Mouse (Mus musculus) stomach, embryonic 15.5 days (tissue): ENCODE results near the gene Gstm3. TPM values are rescaled to one million over a fixed set of nuclear protein-coding genes. Genes with fewer than 3 reads are reported as not detected.
"Not testable (repeated sequence)": the region's sequence is repeated elsewhere in the genome, so short reads cannot be mapped to it uniquely, and the experiment has no call there.

ENCODE experiments used
- ATAC-seq: fragments of 200-750 bp; cut with Nextera tagmentation; 2 replicates; pipeline ENCODE4 v1.8.0; 2017; ENCODE audit warnings: low read depth, moderate number of reproducible peaks, moderate TSS enrichment; ENCODE audit not compliant: insufficient read depth, low FRiP score
- H3K27ac ChIP-seq: fragments of 300-500 bp; sonication (generic); 2 replicates; pipeline ENCODE4 v1.5.1; 2015; ENCODE audit warnings: mild to moderate bottlenecking, inconsistent platforms
- H3K27me3 ChIP-seq: fragments of 300-500 bp; sonication (generic); replicated peaks from 2 replicates; pipeline ENCODE4 v1.6.1; 2015; ENCODE audit warnings: inconsistent platforms
- H3K36me3 ChIP-seq: fragments of 300-500 bp; sonication (generic); 2 replicates; pipeline ENCODE4 v1.6.1; 2015; ENCODE audit warnings: inconsistent platforms
- H3K4me1 ChIP-seq: fragments of 300-500 bp; sonication (generic); 2 replicates; pipeline ENCODE4 v1.6.1; 2015; ENCODE audit warnings: inconsistent platforms
- H3K4me2 ChIP-seq: fragments of 300-500 bp; sonication (generic); 2 replicates; pipeline ENCODE4 v1.6.1; 2015; ENCODE audit warnings: mild to moderate bottlenecking, inconsistent platforms
- H3K4me3 ChIP-seq: fragments of 300-500 bp; sonication (generic); replicated peaks from 2 replicates; pipeline ENCODE4 v1.5.1; 2015; ENCODE audit warnings: inconsistent platforms
- H3K9ac ChIP-seq: fragments of 300-500 bp; sonication (generic); 2 replicates; pipeline ENCODE4 v1.6.1; 2015; ENCODE audit warnings: inconsistent platforms
- H3K9me3 ChIP-seq: fragments of 300-500 bp; sonication (generic); 2 replicates; pipeline ENCODE4 v1.6.1; 2016; ENCODE audit warnings: inconsistent platforms
- WGBS: fragments of 180-500 bp; shearing (Covaris S2); methylation state at CpG from one replicate; pipeline ENCODE4 v1.1.7; 2015; 5-methylcytosine and 5-hydroxymethylcytosine counted together
- polyA plus RNA-seq: library from polyadenylated mRNA; unstranded; fragments of >200 nt; fragmentation: Nextera tagmentation; extraction: Ambion mirVana; gene quantifications from 2 replicates; pipeline ENCODE4 v1.2.1, GENCODE M21; 2015

Gene Gstm3
- polyA plus RNA-seq, 1 experiment from 2014 or later: 70.3 TPM

GRCm38 (mm10) chr3:107966631-107967030 is 2.5 kb downstream of the Gstm3 start:
- H3K27me3 ChIP-seq: no peaks in the 10 kb centered on the region
- no peak overlapping the region for H3K4me2 ChIP-seq
- H3K9me3 ChIP-seq: no peaks in the 10 kb centered on the region
- H3K4me1 ChIP-seq: 0 out of 2 replicates have a peak, but pooled peaks cover 7% of the 10 kb centered on the region
- H3K4me3 ChIP-seq: no peak overlapping the region
- H3K27ac ChIP-seq: no peak overlapping the region
- no peak overlapping the region for H3K9ac ChIP-seq
- WGBS: 92% methylated on average over 5 of the region's 5 CpGs
- ATAC-seq: no peak
- H3K36me3 ChIP-seq: no peaks in the 10 kb centered on the region

DNA sequence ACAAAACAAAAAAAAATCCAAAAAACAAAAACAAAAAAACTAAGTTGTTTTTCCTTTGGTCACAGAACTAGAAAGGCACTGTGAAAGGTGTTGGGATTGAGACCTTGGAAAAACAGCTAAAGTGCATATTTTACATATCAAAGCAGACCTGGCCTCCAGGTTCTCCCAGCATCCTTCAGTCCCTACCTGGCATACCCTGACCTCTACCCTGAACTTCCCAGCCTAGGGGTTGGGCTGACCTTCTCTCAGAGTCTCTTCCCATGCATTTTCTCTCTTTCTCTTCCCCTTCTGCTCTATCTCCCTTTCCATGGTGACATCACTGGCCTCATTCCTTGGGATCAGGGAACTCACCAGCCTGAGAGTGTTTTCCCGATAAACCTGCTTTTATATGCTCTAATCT is 3.5 kb downstream of the Gstm3 start:
- no peak for ATAC-seq
- Histone ChIP-seq H3K36me3 (no peaks in the 10 kb centered on the region), H3K9me3 (no peaks in the 10 kb centered on the region), H3K4me1 (0 out of 2 replicates have a peak, but pooled peaks cover 7% of the 10 kb centered on the region), H3K4me2 (no peak overlapping the region), H3K27me3 (no peaks in the 10 kb centered on the region), H3K4me3 (no peak overlapping the region), H3K27ac (peak overlapping the region; percentile 31; the same call in 1 of the 2 replicates), H3K9ac (no peak overlapping the region)
- WGBS: 57% methylated on average over 1 of the region's 1 CpGs

DNA sequence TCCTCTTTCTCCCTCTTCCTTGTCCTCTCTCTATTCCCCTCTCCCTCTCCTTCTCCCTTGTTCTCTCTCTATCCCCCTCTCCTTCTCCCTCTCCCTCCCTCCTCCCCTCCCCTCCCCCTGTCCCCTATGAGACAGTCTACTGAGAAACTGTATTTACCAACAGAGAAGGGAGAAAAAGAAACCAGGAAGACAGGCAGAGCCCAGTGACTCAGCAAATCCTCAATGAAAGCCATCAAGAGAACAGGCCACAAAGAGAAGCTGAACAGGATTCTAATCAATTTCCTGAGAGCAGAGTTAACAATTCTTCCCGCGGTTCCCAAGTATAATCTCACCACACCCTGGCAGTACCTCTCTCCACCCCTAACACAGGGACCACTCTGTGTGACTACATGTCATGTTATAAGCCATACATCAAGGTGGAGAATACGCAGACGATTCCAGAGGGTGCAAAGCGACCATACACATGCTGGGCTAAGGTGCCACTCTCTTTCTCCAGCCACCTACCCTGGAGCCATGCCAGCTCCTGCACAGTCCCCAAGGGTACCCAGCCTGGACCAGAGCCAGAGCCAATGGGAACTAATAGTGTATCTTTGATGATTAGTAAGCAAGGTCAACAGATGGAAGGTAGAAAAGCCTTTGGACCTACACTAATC is 4.3 kb downstream of the Gstm3 start:
- Histone ChIP-seq H3K27ac (peak overlapping the region; percentile 83), H3K9me3 (no peaks in the 10 kb centered on the region), H3K4me1 (0 out of 2 replicates have a peak, but pooled peaks cover 7% of the 10 kb centered on the region), H3K4me3 (no peak overlapping the region), H3K4me2 (no peak overlapping the region), H3K9ac (no peak overlapping the region), H3K27me3 (no peaks in the 10 kb centered on the region), H3K36me3 (no peaks in the 10 kb centered on the region)
- 47% methylated on average over 5 of the region's 5 CpGs for WGBS
- ATAC-seq: peak; percentile 68

DNA sequence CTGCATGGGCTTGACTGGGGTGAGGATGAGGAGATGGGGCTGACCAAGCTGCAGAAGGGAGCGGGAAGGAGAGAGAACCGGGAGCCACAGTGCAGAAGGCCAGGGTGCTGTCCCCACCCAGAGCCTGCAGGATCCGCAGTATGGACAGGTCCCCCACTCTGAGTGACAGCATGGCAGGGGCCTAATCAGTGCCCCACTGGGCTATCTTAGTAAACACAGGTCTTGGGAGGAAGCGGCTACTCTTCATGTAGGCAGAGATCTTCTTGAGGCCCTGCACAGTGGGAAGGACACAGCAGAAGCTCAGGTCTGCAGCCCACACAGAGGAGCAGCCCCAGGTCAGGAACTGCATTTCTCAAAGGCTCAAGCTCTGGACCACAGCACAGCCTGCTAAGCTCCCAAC is 5.1 kb downstream of the Gstm3 start:
- Histone ChIP-seq H3K27me3 (no peaks in the 10 kb centered on the region), H3K4me3 (no peak overlapping the region), H3K27ac (peak overlapping the region; percentile 83), H3K4me2 (no peak overlapping the region), H3K4me1 (0 out of 2 replicates have a peak, but pooled peaks cover 7% of the 10 kb centered on the region), H3K36me3 (no peaks in the 10 kb centered on the region), H3K9me3 (no peaks in the 10 kb centered on the region), H3K9ac (no peak overlapping the region)
- ATAC-seq: no peak
- 72% methylated on average over 4 of the region's 4 CpGs for WGBS

DNA sequence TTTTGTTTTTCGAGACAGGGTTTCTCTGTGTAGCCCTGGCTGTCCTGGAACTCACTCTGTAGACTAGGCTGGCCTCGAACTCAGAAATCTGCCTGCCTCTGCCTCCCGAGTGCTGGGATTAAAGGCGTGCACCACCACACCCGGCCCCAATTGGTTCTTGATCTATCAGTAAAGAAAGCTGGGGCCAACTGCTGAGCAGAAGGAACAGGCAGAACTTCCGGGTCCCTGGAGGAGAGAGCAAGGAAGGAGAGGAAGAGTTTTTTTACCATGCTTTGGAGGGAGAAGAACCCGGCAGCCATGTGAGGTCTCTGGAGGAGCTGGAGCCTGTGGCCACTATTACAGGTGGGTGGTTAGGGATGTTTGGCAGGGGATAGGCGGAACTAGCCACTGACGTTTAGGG is 13.8 kb downstream of the Gstm3 start:
- H3K27ac ChIP-seq, H3K4me1 ChIP-seq, H3K4me3 ChIP-seq, H3K27me3 ChIP-seq, H3K4me2 ChIP-seq, ATAC-seq, H3K9ac ChIP-seq, H3K36me3 ChIP-seq, H3K9me3 ChIP-seq: not testable (repeated sequence)
- 89% methylated on average over 9 of the region's 9 CpGs for WGBS

DNA sequence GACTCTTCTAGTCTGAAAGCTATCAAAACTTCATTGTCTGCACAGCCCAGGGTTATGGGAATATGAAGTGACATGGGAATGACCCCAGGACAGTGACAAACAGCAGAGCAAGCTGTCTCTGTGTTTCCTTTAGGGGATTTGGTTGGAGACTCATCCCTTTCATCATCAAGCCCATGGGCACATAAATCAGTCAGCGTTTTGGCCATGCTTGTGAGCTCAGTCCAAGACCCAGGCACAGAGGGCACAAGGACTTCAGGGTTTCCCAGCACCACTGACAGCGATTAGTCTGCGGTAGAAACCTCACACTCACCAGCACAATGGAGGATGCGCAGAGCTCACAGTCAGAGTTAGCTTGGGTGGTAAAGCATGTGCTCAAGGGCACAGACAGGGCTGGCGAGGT is 15.2 kb downstream of the Gstm3 start:
- Histone ChIP-seq H3K4me1 (no peaks in the 10 kb centered on the region; the same call in 1 of the 2 replicates), H3K4me3 (no peak overlapping the region), H3K9ac (no peak overlapping the region), H3K36me3 (no peaks in the 10 kb centered on the region), H3K27ac (no peak overlapping the region), H3K9me3 (no peaks in the 10 kb centered on the region), H3K4me2 (no peak overlapping the region), H3K27me3 (no peaks in the 10 kb centered on the region)
- ATAC-seq: no peak
- WGBS: 78% methylated on average over 5 of the region's 5 CpGs

GRCm38 (mm10) chr3:107953328-107953755 is 15.7 kb downstream of the Gstm3 start:
- no peak overlapping the region for H3K27ac ChIP-seq

DNA sequence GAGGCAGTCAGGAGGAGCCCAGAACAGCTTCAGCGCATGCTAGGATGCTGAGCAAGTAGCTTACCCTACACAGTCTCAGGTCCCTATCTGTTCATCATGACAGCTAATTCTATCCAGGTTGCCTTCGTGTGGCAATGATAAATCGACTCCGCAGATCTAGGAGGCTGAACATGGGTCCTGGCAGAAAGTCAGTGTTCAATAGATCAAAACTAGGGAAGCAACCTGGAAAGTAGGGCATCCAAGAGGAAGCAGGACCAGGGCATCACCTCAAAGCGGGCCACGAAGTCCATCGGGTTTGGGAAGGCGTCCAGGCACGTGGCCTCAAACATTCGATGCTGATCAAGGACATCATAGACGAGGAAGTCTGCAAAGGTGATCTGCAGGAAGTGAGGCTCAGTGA is 18.6 kb downstream of the Gstm3 start:
- Histone ChIP-seq H3K36me3 (no peaks in the 10 kb centered on the region), H3K9me3 (no peaks in the 10 kb centered on the region), H3K9ac (no peak overlapping the region), H3K4me3 (no peak overlapping the region), H3K4me2 (no peak overlapping the region), H3K4me1 (no peaks in the 10 kb centered on the region; the same call in 1 of the 2 replicates), H3K27me3 (no peaks in the 10 kb centered on the region), H3K27ac (no peak overlapping the region)
- 85% methylated on average over 11 of the region's 11 CpGs for WGBS
- ATAC-seq: no peak

More at GRCm38 (mm10) chr3:107953328-107953755, 15.7 kb downstream of the Gstm3 start:
- no peak overlapping the region for H3K4me2 ChIP-seq
- peak; percentile 24; the same call in 1 of the 2 replicates for ATAC-seq
- 21% methylated on average over 6 of the region's 6 CpGs for WGBS
- H3K4me3 ChIP-seq: no peak overlapping the region
- H3K9me3 ChIP-seq: no peaks in the 10 kb centered on the region
- no peak overlapping the region for H3K9ac ChIP-seq
- H3K27me3 ChIP-seq: no peaks in the 10 kb centered on the region
- no peaks in the 10 kb centered on the region; the same call in 1 of the 2 replicates for H3K4me1 ChIP-seq
- no peaks in the 10 kb centered on the region for H3K36me3 ChIP-seq

GRCm38 (mm10) chr3:107949461-107949860 is 19.6 kb downstream of the Gstm3 start:
- H3K9me3 ChIP-seq: not testable (repeated sequence)

DNA sequence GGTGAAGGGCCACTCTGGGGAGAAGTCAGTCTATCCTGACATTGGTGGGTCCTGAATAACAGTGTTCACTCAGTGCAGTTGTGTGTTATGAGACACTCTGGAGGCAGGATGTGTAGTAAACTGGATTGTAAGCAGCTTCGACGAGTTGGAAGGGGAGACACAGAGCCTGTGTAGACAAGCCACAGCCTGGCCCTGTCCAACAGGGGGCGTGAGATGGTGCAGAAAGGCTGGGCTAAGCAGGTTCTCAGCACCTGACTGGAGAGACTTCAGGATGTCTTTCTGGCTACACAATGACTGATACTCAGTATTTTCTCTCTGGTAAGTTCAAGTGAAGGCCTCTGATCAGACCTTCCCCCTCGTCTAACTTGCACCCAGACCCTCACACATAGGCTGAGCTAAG is 23.4 kb downstream of the Gstm3 start:
- H3K4me3 ChIP-seq: no peak overlapping the region
- H3K9ac ChIP-seq: no peak overlapping the region
- no peaks in the 10 kb centered on the region for H3K36me3 ChIP-seq
- H3K9me3 ChIP-seq: no peaks in the 10 kb centered on the region
- no peaks in the 10 kb centered on the region for H3K4me1 ChIP-seq
- H3K27ac ChIP-seq: no peak overlapping the region
- H3K4me2 ChIP-seq: no peak overlapping the region
- H3K27me3 ChIP-seq: no peaks in the 10 kb centered on the region
- WGBS: 53% methylated on average over 4 of the region's 4 CpGs
- no peak for ATAC-seq

More at GRCm38 (mm10) chr3:107949461-107949860, 19.6 kb downstream of the Gstm3 start:
- H3K36me3 ChIP-seq, H3K4me1 ChIP-seq, H3K27me3 ChIP-seq, H3K27ac ChIP-seq, H3K4me3 ChIP-seq, H3K9ac ChIP-seq, ATAC-seq, H3K4me2 ChIP-seq: not testable (repeated sequence)
- 89% methylated on average over 1 of the region's 1 CpGs for WGBS

GRCm38 (mm10) chr3:107943239-107943990 is 25.7 kb downstream of the Gstm3 start, which contains the start of gene Gstm6:
Gene Gstm6, minus strand, starts transcription at chr3:107943749.
- peak; percentile 71 for ATAC-seq
- no peak within 1 kb of the TSS for H3K27ac ChIP-seq
- 19% methylated on average over 20 of the region's 20 CpGs for WGBS
- no peaks in the 10 kb centered on the region for H3K36me3 ChIP-seq
- peak within 1 kb of the TSS; percentile 16; the same call in 1 of the 2 replicates for H3K4me3 ChIP-seq
- H3K4me2 ChIP-seq: peak within 1 kb of the TSS; percentile 43
- no peaks in the 10 kb centered on the region for H3K9me3 ChIP-seq
- no peak within 1 kb of the TSS for H3K9ac ChIP-seq
- H3K4me1 ChIP-seq: no peaks in the 10 kb centered on the region
- H3K27me3 ChIP-seq: no peaks in the 10 kb centered on the region

GRCm38 (mm10) chr3:107941261-107941660 is 27.8 kb downstream of the Gstm3 start:
- H3K4me2 ChIP-seq: no peak overlapping the region
- H3K4me3 ChIP-seq: no peak overlapping the region
- no peaks in the 10 kb centered on the region for H3K9me3 ChIP-seq
- H3K36me3 ChIP-seq: no peaks in the 10 kb centered on the region
- H3K27me3 ChIP-seq: no peaks in the 10 kb centered on the region
- no peaks in the 10 kb centered on the region for H3K4me1 ChIP-seq
- no peak for ATAC-seq
- WGBS: 85% methylated on average over 4 of the region's 4 CpGs
- no peak overlapping the region for H3K27ac ChIP-seq
- H3K9ac ChIP-seq: no peak overlapping the region
